Mouse (Mus musculus) stomach, postnatal 0 days (tissue): Measurements from ENCODE around the gene Ccr1l1. TPM values are rescaled to one million over a fixed set of nuclear protein-coding genes. Genes with fewer than 3 reads are reported as not detected.
A peak's percentile ranks its signal among the peaks of the same experiment; 100 is the strongest.

Source experiments
- ATAC-seq: fragments of 200-750 bp; cut with Nextera tagmentation; 2 replicates; pipeline ENCODE4 v1.8.0; 2017; ENCODE audit not compliant: low FRiP score, low TSS enrichment
- DNase-seq: peaks from one replicate; pipeline ENCODE4 v3.0.0-alpha.2; 2016; ENCODE audit warnings: low spot score
- H3K27ac ChIP-seq: fragments of 300-500 bp; sonication (generic); replicated peaks from 2 replicates; pipeline ENCODE4 v1.5.1; 2014; ENCODE audit warnings: mild to moderate bottlenecking, control low read depth
- H3K27me3 ChIP-seq: fragments of 300-500 bp; sonication (generic); 2 replicates; pipeline ENCODE4 v1.6.1; 2014; ENCODE audit warnings: low read length; ENCODE audit not compliant: control insufficient read depth, insufficient read depth
- H3K36me3 ChIP-seq: fragments of 300-500 bp; sonication (generic); 2 replicates; pipeline ENCODE4 v1.6.1; 2014; ENCODE audit warnings: low read length, mixed read lengths; ENCODE audit not compliant: control insufficient read depth, insufficient read depth
- H3K4me1 ChIP-seq: fragments of 300-500 bp; sonication (generic); replicated peaks from 2 replicates; pipeline ENCODE4 v1.6.1; 2014; ENCODE audit warnings: antibody characterized with exemption; ENCODE audit not compliant: control insufficient read depth, insufficient read depth
- H3K4me2 ChIP-seq: fragments of 300-500 bp; sonication (generic); replicated peaks from 2 replicates; pipeline ENCODE4 v1.6.1; 2014; ENCODE audit warnings: low read depth, mild to moderate bottlenecking, control low read depth, moderate library complexity
- H3K4me3 ChIP-seq: fragments of 300-500 bp; sonication (generic); 2 replicates; pipeline ENCODE4 v1.5.1; 2014; ENCODE audit warnings: low read depth, low read length, control low read depth
- H3K9ac ChIP-seq: fragments of 300-500 bp; sonication (generic); 2 replicates; pipeline ENCODE4 v1.6.1; 2014; ENCODE audit warnings: mild to moderate bottlenecking, low read length, control low read depth, mixed read lengths
- H3K9me3 ChIP-seq: fragments of 300-500 bp; sonication (generic); 2 replicates; pipeline ENCODE4 v1.6.1; 2016; ENCODE audit warnings: low read length; ENCODE audit not compliant: control insufficient read depth
- CTCF ChIP-seq: IDR thresholded peaks from 2 replicates; pipeline ENCODE4 v1.5.1; 2016; ENCODE audit warnings: antibody characterized with exemption, low read depth, mild to moderate bottlenecking, moderate library complexity
- EP300 ChIP-seq: optimal IDR thresholded peaks from 2 replicates; pipeline ENCODE3; 2016; ENCODE audit warnings: antibody characterized with exemption
- WGBS: fragments of 180-500 bp; shearing (Covaris S2); extraction: QIAGEN DNeasy Blood & Tissue Kit; methylation state at CpG from one replicate; pipeline ENCODE4 v1.1.7; 2014; 5-methylcytosine and 5-hydroxymethylcytosine counted together
- polyA plus RNA-seq: library from polyadenylated mRNA; unstranded; fragments of >200 nt; fragmentation: Nextera tagmentation; extraction: Ambion mirVana; gene quantifications from 2 replicates; pipeline ENCODE4 v1.2.1, GENCODE M21; 2015

Gene Ccr1l1
- polyA plus RNA-seq, 1 experiment from 2014 or later, result not detected

DNA sequence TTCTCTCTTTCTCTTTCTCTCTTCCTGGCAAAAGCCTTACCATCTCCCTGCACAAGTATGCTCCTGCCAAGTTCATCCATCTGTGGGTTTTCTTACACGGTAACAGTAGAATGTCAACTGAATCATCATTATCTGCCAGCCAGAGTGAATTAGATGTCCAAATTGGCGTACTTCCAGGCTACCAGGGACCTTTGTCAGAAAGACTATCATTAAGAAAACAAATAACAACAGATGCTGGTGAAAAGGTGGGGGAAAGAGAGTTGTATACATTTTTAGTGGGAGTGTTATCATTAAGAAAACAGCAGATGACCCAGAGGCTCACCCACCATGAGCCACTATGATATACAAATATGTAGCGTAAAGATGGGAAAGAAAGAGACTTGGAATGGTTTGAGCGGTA lies 48.3 kb downstream of the Ccr1l1 start:
- WGBS, result 64% methylated on average over 4 of the region's 4 CpGs
- Histone ChIP-seq H3K4me2 (no peak overlapping the region), H3K9ac (no peak overlapping the region), H3K4me3 (no peak overlapping the region), H3K36me3 (no peaks in the 10 kb centered on the region), H3K27ac (no peak overlapping the region), H3K27me3 (no peaks in the 10 kb centered on the region), H3K4me1 (no peaks in the 10 kb centered on the region), H3K9me3 (no peaks in the 10 kb centered on the region)
- no peak for DNase-seq
- ATAC-seq, result no peak
- TF ChIP-seq EP300, result no peak

DNA sequence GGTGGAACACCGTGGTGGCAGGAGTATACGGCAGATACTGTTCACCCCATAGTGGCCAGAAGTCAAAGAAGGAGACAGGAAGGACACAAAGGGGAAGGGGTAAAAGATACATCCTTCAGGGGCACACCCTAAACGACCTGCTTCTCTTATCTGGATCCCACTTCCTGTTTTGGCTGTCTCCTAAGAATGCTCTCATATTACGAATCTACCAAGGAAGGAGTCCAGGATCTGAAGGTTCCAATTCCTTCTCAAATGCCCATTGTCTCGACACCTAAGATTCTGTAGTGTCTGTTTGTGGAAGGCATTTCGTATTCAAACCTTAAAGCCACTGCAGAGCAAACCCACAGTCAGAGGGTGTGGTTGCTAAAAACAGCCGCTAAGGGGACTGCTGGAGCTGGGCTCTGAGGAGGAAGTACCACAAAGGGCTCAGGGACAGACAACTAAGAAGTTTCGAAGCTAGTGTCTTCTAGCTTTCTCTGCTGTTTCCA lies 49.4 kb downstream of the Ccr1l1 start:
- no peak for ATAC-seq
- 23% methylated on average over 8 of the region's 8 CpGs for WGBS
- no peak for DNase-seq

DNA sequence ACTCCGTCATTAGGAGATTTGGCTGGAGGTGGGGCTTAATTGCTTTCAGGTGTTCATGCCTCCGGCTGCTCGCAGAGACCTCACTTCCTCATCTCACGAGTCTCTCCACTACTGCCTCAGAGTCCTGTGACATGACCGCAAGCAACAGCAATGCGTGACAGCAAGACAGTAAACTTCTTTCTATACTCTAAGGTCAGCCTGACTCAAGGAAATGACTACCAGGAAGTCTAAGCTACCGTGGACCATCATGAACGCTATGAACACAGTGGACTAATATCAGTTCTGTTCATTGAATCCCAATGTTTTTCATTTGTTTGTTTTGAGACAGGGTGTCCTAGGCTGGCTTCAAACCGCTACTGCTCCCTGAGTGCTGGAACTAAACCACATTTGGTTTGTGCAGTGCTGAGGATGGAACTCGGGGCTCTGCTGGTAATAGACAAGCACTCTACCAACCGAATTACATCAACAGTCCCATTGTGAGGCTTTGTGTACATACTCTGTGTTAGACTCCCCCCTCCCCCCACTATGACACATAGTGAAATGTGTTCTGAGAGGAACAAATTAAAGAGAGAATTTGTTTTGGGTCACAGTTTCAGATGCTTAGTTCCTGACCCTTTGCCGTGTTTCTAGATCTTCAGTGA lies 50.0 kb downstream of the Ccr1l1 start:
- 56% methylated on average over 12 of the region's 12 CpGs for WGBS
- H3K9ac ChIP-seq, result no peak overlapping the region
- H3K27me3 ChIP-seq, result no peaks in the 10 kb centered on the region
- no peaks in the 10 kb centered on the region for H3K4me1 ChIP-seq
- DNase-seq (no peak), ATAC-seq (no peak)
- H3K4me2 ChIP-seq, result no peak overlapping the region
- H3K27ac ChIP-seq, result 0 out of 2 replicates have a peak overlapping the region, but pooled peaks have one; percentile 30
- no peak overlapping the region for H3K4me3 ChIP-seq
- H3K9me3 ChIP-seq, result no peaks in the 10 kb centered on the region
- TF ChIP-seq EP300, result no peak
- TF ChIP-seq CTCF, result no peak
- H3K36me3 ChIP-seq, result no peaks in the 10 kb centered on the region

More for the DNA sequence above, 49.4 kb downstream of the Ccr1l1 start:
- Histone ChIP-seq H3K36me3 (no peaks in the 10 kb centered on the region), H3K27me3 (no peaks in the 10 kb centered on the region), H3K4me3 (no peak overlapping the region), H3K9ac (no peak overlapping the region), H3K4me2 (no peak overlapping the region), H3K4me1 (no peaks in the 10 kb centered on the region), H3K27ac (0 out of 2 replicates have a peak overlapping the region, but pooled peaks have one; percentile 30), H3K9me3 (no peaks in the 10 kb centered on the region)
- peak; percentile 48 for TF ChIP-seq CTCF
- TF ChIP-seq EP300, result no peak

DNA sequence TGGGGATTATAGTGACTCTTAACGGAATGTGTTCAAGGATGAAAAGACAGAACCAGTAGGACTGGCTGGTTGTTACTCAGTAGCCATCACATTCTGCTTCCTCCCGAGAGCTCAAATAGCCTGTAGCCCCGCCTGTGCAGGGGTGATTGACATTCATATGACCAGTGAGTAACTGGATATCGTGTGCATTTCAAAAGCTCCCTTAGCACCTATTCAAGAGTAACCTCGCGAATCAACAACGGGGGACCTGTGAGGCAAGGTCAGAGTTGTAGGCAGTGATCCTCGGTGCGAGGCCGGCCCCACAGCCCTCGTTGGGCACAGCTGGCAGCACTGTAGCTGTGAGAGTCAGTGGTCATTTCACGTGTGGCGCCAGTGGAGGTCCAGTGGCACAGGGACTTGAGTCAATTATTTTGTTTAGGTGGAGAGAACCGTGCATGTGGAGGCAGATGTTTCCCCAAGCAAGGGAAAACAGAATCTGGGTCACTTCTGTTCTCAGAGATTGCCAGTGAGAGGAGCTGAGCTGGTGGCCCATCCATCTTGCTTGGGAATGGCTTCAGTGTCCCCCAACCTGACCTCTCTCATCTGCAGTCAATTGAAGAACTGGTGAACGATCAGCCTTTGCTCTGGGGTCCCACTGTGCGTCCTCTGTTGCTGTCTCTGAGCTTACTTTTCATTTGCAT lies 50.8 kb downstream of the Ccr1l1 start:
- H3K9me3 ChIP-seq, result no peaks in the 10 kb centered on the region
- no peak overlapping the region for H3K9ac ChIP-seq
- no peak for DNase-seq
- H3K27me3 ChIP-seq, result no peaks in the 10 kb centered on the region
- no peaks in the 10 kb centered on the region for H3K4me1 ChIP-seq
- no peak for ATAC-seq
- no peak overlapping the region for H3K4me2 ChIP-seq
- H3K36me3 ChIP-seq, result no peaks in the 10 kb centered on the region
- TF ChIP-seq CTCF (no peak), EP300 (no peak)
- no peak overlapping the region for H3K27ac ChIP-seq
- H3K4me3 ChIP-seq, result no peak overlapping the region
- 48% methylated on average over 16 of the region's 16 CpGs for WGBS

Other genes starting within 250 kb of the Ccr1l1 start
- gene Cxcr6, start 171.9 kb downstream of the Ccr1l1 start, polyA plus RNA-seq, result 0.41 and 0.44 TPM in 2 replicates
- 6.8 and 6.9 TPM in 2 replicates for gene Fyco1, start 126.5 kb downstream of the Ccr1l1 start, polyA plus RNA-seq
- gene Xcr1, start 116.4 kb downstream of the Ccr1l1 start, polyA plus RNA-seq, result 0.02 and 0.04 TPM in 2 replicates
- gene Ccr1, start 9.7 kb downstream of the Ccr1l1 start, polyA plus RNA-seq, result 3.9 TPM in 2 replicates
- 0.02 and 0.04 TPM in 2 replicates for gene Ccr3, start 43.6 kb upstream of the Ccr1l1 start, polyA plus RNA-seq
- 0.74 and 1.2 TPM in 2 replicates for gene Ccr2, start 123.5 kb upstream of the Ccr1l1 start, polyA plus RNA-seq
- gene Ccr5, start 143.1 kb upstream of the Ccr1l1 start, polyA plus RNA-seq, result 0.42 and 0.63 TPM in 2 replicates